Mouse (Mus musculus) kidney, postnatal 36 days (tissue): ENCODE data around the gene Ndufv3.

Experiments used
- DNase-seq, 2 experiments: peaks; one replicate each; pipeline ENCODE4 v3.0.0; 2021 to 2022; ENCODE audit warnings: mixed read lengths in 2 of 2

The Ndufv3 gene

DNA sequence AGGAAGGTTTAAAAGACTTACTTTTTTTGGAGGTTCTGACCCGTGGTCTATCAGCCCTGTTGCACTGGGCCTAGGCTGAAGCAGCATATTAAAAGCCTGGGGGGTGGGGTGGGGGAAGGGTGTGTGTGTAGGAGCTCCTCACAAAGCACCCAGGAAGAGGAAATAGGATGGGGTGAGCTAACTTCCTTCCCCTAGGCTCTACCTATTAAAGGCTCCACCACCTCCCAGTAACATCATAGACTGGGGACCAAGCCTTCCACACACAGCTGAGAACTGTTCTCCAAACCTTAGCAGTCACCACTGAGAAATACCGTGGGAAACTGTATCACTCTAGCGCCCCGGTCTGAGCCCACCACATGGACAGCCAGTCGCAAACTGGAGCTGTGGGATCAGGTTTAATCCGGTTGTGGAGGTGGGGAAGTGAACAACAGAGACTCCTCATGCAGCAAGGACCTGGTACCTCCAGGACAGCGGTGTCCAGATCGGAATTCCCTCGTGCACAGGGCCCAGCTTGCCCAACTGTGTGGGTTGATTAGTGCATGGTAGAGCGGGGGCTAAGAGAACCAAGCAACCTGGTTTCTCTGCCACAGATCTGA lies 38.1 kb downstream of the Ndufv3 start:
- DNase-seq = no peak

DNA sequence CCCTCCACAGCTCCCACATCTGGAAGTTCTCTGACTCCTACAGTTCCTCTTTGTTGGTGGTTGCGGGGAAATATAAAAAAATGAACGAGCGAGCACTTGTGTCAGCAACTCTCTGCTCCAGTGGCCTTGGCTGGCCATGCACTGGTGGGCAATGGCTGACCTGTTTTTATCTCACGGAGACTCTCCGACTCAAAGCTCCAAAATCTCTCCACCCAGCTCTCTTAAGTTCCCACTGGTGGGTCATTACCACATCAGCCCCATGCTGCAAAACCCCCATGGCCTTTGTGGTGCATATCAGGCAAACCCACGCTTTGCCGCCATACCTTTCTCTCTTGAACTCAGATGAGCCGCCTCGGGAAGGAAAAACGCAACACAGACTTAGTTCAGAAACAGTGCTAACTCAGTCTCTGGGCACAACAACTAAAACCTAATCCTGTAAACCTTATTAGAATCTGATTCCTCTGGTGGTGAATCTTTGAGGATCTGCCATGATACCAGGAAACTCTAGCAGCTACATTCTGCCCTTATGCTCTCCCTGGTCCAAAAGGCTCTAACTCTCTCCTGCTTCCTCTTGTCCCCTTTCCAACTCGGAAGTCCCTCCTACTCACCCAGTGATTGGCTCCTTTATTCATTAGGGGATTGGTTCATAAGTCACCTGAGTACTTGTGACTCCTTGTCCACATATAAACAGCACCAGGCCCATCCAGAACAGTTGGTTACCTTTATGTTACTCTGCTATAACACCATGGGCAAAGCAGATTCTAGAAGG lies 39.3 kb downstream of the Ndufv3 start:
- DNase-seq = no peak

DNA sequence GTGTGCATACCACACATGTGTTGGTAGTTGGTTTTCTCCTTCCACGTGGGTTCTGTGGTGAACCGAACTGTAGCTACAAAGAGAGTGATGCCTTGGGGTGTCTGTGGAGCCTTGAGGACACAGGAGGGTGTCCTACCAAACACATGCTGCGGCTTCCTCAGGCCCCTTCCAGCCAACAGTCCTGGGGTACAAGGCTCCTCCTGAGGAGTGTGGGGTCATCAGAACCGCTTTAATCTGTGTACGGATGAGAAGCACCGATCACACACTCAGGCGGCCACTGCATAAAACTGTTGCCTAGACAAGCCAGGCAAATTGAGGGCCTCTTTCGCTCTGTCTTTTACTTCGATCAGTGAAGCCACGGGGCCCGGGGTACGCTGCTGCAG lies 43.7 kb downstream of the Ndufv3 start:
- peak; percentile 29 to 51 for DNase-seq

DNA sequence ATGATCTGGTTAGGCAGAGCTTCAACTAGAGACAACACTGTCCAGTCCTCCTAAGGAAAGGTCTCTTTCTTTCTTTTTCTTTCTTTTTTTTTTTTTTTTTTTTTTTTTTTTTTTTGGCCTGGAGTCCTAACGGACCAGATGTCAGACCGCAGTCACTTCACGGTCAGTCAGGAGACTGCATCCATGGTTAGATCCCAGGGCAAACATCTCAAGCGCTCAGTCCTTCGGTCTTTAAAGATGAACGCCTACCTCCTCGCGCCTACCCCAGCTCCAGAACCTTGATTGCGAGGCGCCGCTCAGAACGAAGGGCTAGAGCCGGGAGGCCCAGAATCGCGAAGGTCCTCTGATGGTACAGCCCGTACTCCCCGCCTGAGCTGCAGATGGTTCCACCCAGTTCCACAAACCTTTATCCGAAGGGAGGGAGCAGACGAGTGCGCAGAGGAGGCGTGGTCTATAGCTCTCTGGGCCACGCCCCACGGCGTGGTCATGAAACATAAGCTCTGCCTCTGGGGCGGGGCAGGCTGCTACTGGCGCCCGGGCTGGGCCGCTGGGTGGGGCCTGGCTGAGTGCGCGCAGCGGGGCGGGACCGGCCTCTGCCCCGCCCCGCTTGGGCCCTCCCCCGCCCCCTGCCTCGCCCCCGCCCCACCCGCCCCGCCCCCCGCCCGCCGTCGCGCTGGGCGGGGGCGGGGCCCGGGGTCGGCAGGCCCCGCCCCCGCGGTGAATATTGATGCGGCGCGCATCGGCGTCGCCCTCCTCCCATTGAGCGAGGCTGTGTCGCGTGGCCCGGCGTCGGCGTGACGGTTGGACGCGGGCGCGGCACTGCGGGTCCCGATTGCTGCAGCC lies 44.3 kb downstream of the Ndufv3 start, which contains the start of gene Pknox1:
TSS of gene Pknox1 (plus strand) at position 720 of the 843 bp plus-strand sequence.
- DNase-seq = peak; percentile 99 to 100

DNA sequence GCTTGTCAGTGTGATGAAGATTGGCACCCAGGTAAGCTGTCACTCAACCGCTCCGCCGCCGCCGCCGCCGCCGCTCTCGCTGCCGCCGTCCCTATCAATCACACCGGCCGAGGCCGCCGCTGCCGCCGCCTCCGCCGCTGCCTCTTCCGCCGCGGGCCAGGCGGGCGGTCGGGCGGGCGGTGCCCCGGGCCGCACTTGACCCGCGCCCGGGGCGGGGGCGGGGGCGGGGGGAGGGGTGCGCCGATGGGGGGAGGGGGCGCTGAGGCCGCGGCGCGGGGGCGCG lies 44.9 kb downstream of the Ndufv3 start:
- DNase-seq = no peak

DNA sequence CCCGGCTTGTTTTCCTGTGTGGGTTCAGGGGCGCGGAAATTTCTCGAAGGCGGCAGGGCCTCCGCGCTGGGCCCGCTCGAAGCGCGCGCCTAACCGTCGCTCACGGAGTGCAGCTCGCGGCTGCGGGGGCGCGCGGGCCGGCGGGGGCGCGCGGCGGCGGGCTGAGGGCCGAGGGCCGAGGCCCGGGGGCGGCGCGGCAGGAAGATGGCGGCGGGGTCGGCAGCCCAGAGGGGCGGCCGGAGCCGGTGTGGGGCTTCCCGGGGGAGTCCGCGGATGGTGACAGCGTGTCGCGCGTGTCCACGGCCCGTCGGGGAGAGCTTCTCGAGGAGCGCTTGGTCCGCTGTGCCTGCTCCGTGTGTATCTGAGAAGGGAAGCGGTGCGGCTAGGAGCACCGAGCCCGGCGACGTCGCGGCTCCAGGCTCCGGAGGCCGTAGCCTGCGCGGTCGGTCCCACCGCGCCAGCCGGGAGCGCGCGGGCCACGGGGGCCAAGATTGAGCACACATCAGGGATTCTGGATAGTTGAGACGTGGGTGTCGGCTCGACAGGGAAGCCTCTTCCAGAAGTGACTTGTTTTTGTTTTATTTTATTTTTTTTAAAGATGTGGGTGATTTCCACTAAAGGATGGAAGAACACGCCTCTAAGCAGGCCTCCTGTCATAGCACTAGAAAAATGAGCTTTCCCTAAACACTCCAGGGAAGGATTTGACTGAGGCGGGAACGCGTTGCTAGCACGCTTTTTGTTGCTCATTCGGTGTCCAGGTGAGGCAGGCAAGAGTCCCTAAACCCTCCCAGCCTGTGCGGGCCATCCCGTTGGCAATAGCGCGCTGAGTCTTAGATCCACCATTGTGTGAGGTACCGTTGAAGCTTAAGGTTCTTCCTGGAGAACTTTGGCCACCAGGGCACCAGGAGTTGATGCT lies 45.5 kb downstream of the Ndufv3 start:
- DNase-seq = peak; percentile 49 to 78

DNA sequence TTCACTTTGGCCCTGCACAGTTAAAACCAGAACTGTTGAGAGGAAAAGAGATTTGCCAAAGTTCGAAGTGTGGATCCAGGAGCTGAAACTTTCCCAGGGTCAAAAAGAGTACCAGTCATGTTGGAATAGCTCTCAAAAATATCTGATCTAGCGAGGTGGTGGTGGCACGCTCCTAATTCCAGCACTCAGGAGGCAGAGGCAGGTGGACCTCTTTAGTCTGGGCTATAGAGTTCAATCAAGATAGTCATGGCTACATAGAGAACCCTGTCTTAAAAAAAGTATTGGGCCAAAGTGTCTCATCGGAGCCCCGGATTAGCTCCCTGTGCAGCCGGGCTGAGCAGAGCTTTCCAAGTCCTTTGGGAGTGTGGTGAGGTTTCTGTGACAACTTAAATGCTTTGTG lies 46.4 kb downstream of the Ndufv3 start:
- DNase-seq = no peak

DNA sequence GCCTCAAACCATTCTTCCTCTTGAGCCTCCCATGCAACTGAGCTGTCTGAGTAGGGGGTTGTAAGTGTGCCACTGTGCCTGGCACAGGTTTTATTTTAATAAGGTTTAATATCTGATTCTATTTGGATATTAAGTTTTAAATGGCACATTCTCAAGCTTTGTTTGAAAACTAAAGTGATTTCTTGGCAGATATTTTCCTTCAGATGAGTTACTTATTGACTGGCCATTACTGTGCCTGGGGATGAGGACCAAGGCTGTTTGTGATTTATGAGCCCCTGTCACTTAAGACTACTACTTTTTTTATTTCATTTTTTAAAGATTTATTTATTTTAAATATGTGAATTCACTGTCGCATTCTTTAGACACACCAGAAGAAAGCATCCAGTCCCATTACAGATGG lies 49.8 kb downstream of the Ndufv3 start:
- peak in 1 of 2 experiments; percentile 27 for DNase-seq

DNA sequence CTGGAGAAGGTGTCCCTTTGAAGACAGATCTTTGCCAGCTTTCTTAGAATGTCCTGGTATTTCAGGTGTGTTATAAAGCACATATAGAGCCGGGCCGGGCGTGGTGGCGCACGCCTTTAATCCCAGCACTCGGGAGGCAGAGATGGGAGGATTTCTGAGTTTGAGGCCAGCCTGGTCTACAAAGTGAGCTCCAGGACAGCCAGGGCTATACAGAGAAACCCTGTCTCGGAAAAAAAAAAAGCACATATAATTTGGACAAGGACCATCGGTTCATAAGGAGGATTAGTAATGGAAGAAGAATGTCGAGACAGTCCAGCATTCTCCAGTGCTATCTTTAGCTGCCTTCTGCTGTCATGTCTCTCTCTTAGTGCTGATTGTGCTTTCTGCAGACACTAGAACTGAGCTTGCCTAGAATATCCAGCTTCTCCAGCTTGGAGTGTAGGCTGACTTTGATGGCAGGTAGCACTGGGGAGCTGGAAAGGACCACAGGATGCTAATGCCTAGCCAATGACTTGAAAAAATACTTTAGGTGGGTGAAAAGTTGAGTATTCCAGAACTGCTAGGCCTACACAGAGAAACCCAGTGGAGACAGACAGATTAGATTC lies 50.5 kb downstream of the Ndufv3 start:
- no peak for DNase-seq

DNA sequence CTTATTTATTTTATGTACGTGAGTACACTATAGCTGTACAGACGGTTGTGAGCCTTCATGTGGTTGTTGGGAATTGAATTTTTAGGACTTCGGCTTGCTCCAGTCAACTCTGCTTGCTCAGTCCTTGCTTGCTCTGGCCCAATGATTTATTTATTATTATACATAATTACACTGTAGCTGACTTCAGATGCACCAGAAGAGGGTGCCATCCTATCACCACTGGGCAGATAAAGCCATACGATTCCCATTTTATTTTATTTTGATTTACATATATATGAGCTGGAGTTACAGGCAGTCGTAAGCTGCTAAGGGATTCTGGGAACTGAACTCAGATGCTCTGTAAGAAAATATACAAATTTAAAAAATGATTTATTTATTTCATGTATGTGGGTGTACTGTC lies 51.8 kb downstream of the Ndufv3 start:
- no peak for DNase-seq

DNA sequence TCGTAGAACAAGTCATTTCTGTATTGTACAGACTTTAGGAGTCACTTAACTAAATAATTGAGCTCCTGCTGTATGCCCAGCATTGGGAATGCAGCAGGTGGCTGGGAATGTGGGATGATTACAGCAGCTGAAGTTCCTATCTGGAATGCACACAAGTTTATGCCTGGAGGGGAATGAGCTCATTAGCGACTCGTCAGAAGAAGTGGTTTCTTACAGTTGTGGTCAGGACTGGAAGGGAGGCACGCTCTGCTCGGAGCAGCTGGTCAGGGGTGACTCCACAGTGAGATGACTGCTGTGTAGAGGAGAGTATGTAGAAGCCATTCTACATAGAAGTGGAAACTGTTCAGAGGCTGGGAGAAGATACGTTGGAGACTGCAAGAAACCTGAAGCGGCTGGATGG lies 54.7 kb downstream of the Ndufv3 start:
- no peak for DNase-seq

DNA sequence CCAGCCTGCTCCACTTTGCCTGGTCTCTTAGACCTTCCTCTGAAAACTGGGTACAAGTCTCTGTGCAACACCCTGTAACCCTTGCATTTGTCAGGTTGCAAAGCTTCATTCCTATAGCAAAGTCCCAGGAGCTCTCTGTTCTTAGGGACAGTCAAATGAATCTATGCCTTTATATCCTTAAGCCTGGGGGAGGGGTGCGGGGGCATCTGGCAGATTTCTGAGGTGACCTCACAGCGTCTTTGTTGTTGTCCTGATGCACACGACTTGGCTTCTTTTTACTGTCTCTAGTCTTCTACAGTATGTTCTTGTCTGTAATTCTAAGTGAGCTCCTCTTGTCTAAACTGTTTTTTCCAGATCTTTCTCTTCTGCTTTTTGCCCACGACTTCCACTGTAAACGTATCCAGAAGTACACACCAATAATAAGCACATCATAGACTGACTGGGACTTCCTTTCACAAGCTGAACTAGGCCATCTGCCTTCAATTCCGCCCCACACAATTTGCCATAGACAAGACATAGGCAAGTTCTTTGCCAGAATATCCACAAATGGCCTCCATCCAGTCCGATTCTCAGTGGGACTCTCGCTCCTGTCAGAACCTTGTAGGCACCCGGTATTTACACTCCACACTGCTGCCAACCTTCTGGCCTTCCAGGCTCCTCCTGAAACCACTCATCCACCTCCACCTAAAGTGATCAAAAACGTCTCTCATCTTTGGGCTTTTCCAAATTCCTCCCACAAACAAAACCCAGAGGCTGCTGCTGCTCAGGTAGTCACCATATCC lies 56.7 kb downstream of the Ndufv3 start:
- no peak for DNase-seq

DNA sequence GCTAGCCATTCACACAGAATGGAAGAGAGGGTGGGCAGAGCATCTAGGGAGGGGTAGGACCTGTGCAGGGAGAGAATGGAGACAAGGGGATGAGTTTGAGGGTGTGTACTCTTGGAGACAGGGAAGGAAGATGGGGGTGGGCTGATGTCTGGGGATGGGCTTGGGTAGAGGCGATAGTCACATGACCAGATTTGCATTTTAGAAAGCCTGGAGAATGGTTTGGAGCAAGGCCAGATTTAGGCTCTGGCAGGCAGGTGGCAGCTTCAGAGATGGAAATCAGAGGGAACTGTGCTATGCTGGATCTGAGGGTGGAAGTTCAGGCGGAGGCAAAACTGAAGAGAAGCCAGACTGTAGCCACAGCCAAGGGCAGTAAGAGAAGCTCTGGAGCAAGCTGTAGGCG lies 60.4 kb downstream of the Ndufv3 start:
- DNase-seq = no peak
